In genomic region chr2:10525622-10526021, GRCm38 (mm10) we compare ENCODE assay signal across 20 mouse cellular contexts.
DNase-seq lines count a peak whose midpoint lies in the region; ATAC-seq and TF ChIP-seq lines count a peak whose summit lies in the region.
"Had no signal": no experiment of that assay in that cellular context is flagged by ENCODE, and none has a peak within 500 bp of the region (broad histone marks: within the 10 kb centered on the region; RNA-seq: fewer than 3 reads in every experiment).

No protein-coding gene starts in this region.

- DNase-seq in forebrain, embryonic 11.5 days (ENCODE audit: low spot score), result peak; percentile 53
- DNase-seq in forebrain, embryonic 10.5 days (ENCODE audit: extremely low spot score, low spot score), result no peak
- peak; percentile 56 for DNase-seq in midbrain, postnatal 0 days (ENCODE audit: low spot score)
- no peak for DNase-seq in embryo, embryonic 10 days (ENCODE audit: low spot score)
- no peak for DNase-seq in cerebellum, postnatal 14 days
- DNase-seq: adrenal gland, adult 2 months; cerebellum, adult 2 months; gastrocnemius, postnatal 14 days; heart, postnatal 36 days; kidney, adult 11 months; kidney, postnatal 25 days; layer of hippocampus, adult 9-11 months; right cerebral cortex, postnatal 25 days had no signal

- no peak overlapping the region for H3K4me2 ChIP-seq in forebrain, embryonic 11.5 days (ENCODE audit: low read depth, low read length, severe bottlenecking)
- H3K4me2 ChIP-seq in forebrain, embryonic 13.5 days, result no peak overlapping the region
- no peak overlapping the region for H3K4me2 ChIP-seq in hindbrain, embryonic 15.5 days
- no peak overlapping the region for H3K4me2 ChIP-seq in midbrain, postnatal 0 days (ENCODE audit: low read depth, low read length, poor library complexity, severe bottlenecking)
- H3K4me2 ChIP-seq in kidney, embryonic 15.5 days, result no peak overlapping the region
- H3K4me2 ChIP-seq: heart, embryonic 12.5 days; liver, embryonic 15.5 days had no signal

- H3K27ac ChIP-seq in forebrain, embryonic 11.5 days (ENCODE audit: low read depth, low read length), result no peak overlapping the region
- H3K27ac ChIP-seq in forebrain, embryonic 10.5 days, result no peak overlapping the region
- H3K27ac ChIP-seq in forebrain, embryonic 13.5 days, result no peak overlapping the region
- H3K27ac ChIP-seq in hindbrain, embryonic 15.5 days (replicated peaks), result no peak overlapping the region; the same call in 1 of the 2 replicates
- H3K27ac ChIP-seq in midbrain, postnatal 0 days (ENCODE audit: low read depth, low read length), result no peak overlapping the region
- no peak overlapping the region for H3K27ac ChIP-seq in kidney, embryonic 15.5 days
- H3K27ac ChIP-seq: liver, embryonic 15.5 days had no signal

- no peak overlapping the region for H3K4me3 ChIP-seq in forebrain, embryonic 11.5 days (ENCODE audit: low read depth, low read length)
- no peak overlapping the region for H3K4me3 ChIP-seq in forebrain, embryonic 10.5 days
- H3K4me3 ChIP-seq in forebrain, embryonic 13.5 days, result no peak overlapping the region
- no peak overlapping the region for H3K4me3 ChIP-seq in hindbrain, embryonic 15.5 days
- no peak overlapping the region for H3K4me3 ChIP-seq in midbrain, postnatal 0 days (ENCODE audit: low read depth, low read length)
- no peak overlapping the region for H3K4me3 ChIP-seq in kidney, embryonic 15.5 days (replicated peaks)
- H3K4me3 ChIP-seq: heart, embryonic 12.5 days; liver, embryonic 15.5 days; myocyte had no signal

- WGBS in forebrain, embryonic 11.5 days, result 42% methylated on average over 7 of the region's 7 CpGs
- 67% methylated on average over 7 of the region's 7 CpGs for WGBS in forebrain, embryonic 10.5 days
- WGBS in forebrain, embryonic 13.5 days, result 18% methylated on average over 7 of the region's 7 CpGs
- 18% methylated on average over 7 of the region's 7 CpGs for WGBS in hindbrain, embryonic 15.5 days
- 29% methylated on average over 7 of the region's 7 CpGs for WGBS in midbrain, postnatal 0 days
- 88% methylated on average over 7 of the region's 7 CpGs for WGBS in kidney, embryonic 15.5 days

- no peaks in the 10 kb centered on the region for H3K9me3 ChIP-seq in forebrain, embryonic 11.5 days (ENCODE audit: control insufficient read depth, low read length)
- no peaks in the 10 kb centered on the region for H3K9me3 ChIP-seq in forebrain, embryonic 10.5 days
- H3K9me3 ChIP-seq in forebrain, embryonic 13.5 days (replicated peaks), result no peaks in the 10 kb centered on the region
- no peaks in the 10 kb centered on the region for H3K9me3 ChIP-seq in hindbrain, embryonic 15.5 days
- no peaks in the 10 kb centered on the region for H3K9me3 ChIP-seq in midbrain, postnatal 0 days (ENCODE audit: low read length)
- H3K9me3 ChIP-seq in kidney, embryonic 15.5 days (replicated peaks), result no peaks in the 10 kb centered on the region
- H3K9me3 ChIP-seq: heart, embryonic 12.5 days; liver, embryonic 15.5 days had no signal

- no peak for TF ChIP-seq CTCF in midbrain, postnatal 0 days (IDR thresholded peaks at IDR 0.05)

- no peaks in the 10 kb centered on the region for H3K4me1 ChIP-seq in forebrain, embryonic 11.5 days (replicated peaks; ENCODE audit: control insufficient read depth, insufficient read depth, low read length)
- peaks cover 27% of the 10 kb centered on the region for H3K4me1 ChIP-seq in forebrain, embryonic 10.5 days
- H3K4me1 ChIP-seq in forebrain, embryonic 13.5 days, result peaks cover 26% of the 10 kb centered on the region
- H3K4me1 ChIP-seq in hindbrain, embryonic 15.5 days (replicated peaks), result 0 out of 2 replicates have a peak, but pooled peaks cover 6% of the 10 kb centered on the region
- peaks cover 3% of the 10 kb centered on the region; the same call in 1 of the 2 replicates for H3K4me1 ChIP-seq in midbrain, postnatal 0 days (ENCODE audit: insufficient read depth, low read length)
- 0 out of 2 replicates have a peak, but pooled peaks cover 3% of the 10 kb centered on the region for H3K4me1 ChIP-seq in kidney, embryonic 15.5 days
- H3K4me1 ChIP-seq: heart, embryonic 12.5 days; liver, embryonic 15.5 days had no signal

- peaks cover 5% of the 10 kb centered on the region; the same call in 1 of the 2 replicates for H3K27me3 ChIP-seq in forebrain, embryonic 11.5 days (ENCODE audit: control insufficient read depth, insufficient read depth, low read length)
- H3K27me3 ChIP-seq in forebrain, embryonic 10.5 days (ENCODE audit: poor library complexity, severe bottlenecking), result peaks cover 29% of the 10 kb centered on the region
- peaks cover 19% of the 10 kb centered on the region for H3K27me3 ChIP-seq in forebrain, embryonic 13.5 days
- no peaks in the 10 kb centered on the region for H3K27me3 ChIP-seq in hindbrain, embryonic 15.5 days
- H3K27me3 ChIP-seq in midbrain, postnatal 0 days (ENCODE audit: insufficient read depth, low read length), result no peaks in the 10 kb centered on the region
- H3K27me3 ChIP-seq in kidney, embryonic 15.5 days, result no peaks in the 10 kb centered on the region
- H3K27me3 ChIP-seq: heart, embryonic 12.5 days; liver, embryonic 15.5 days had no signal

- peak; percentile 45 for ATAC-seq in forebrain, embryonic 11.5 days (replicated peaks; ENCODE audit: low FRiP score)
- peak; percentile 86 for ATAC-seq in forebrain, embryonic 13.5 days
- ATAC-seq in hindbrain, embryonic 15.5 days (ENCODE audit: low FRiP score, low read depth), result peak; percentile 77
- ATAC-seq in midbrain, postnatal 0 days (ENCODE audit: low FRiP score), result no peak
- no peak for ATAC-seq in kidney, embryonic 15.5 days (replicated peaks; ENCODE audit: low FRiP score)
- ATAC-seq: lung, postnatal 0 days had no signal

- H3K36me3 ChIP-seq in forebrain, embryonic 11.5 days (ENCODE audit: control insufficient read depth, insufficient read depth, low read length), result no peaks in the 10 kb centered on the region
- no peaks in the 10 kb centered on the region for H3K36me3 ChIP-seq in forebrain, embryonic 10.5 days (replicated peaks)
- H3K36me3 ChIP-seq in forebrain, embryonic 13.5 days (ENCODE audit: poor library complexity, severe bottlenecking), result no peaks in the 10 kb centered on the region
- no peaks in the 10 kb centered on the region for H3K36me3 ChIP-seq in hindbrain, embryonic 15.5 days
- H3K36me3 ChIP-seq in midbrain, postnatal 0 days (ENCODE audit: insufficient read depth, low read length), result no peaks in the 10 kb centered on the region
- no peaks in the 10 kb centered on the region for H3K36me3 ChIP-seq in kidney, embryonic 15.5 days
- H3K36me3 ChIP-seq: heart, embryonic 12.5 days; liver, embryonic 15.5 days had no signal

- no peak overlapping the region for H3K9ac ChIP-seq in forebrain, embryonic 11.5 days (ENCODE audit: low read length)
- H3K9ac ChIP-seq in forebrain, embryonic 13.5 days, result no peak overlapping the region
- no peak overlapping the region for H3K9ac ChIP-seq in hindbrain, embryonic 15.5 days
- no peak overlapping the region for H3K9ac ChIP-seq in midbrain, postnatal 0 days (replicated peaks; ENCODE audit: low read length, poor library complexity, severe bottlenecking)
- no peak overlapping the region for H3K9ac ChIP-seq in kidney, embryonic 15.5 days
- H3K9ac ChIP-seq: heart, embryonic 12.5 days; liver, embryonic 15.5 days had no signal

Comparison
In these comparisons a context has a peak if more than half of its experiments do, and no peak if none do; other contexts are left out.
1. DNase-seq: peak in forebrain, embryonic 11.5 days (single experiment) and midbrain, postnatal 0 days (single experiment); none in forebrain, embryonic 10.5 days (single experiment), embryo, embryonic 10 days (single experiment) and cerebellum, postnatal 14 days (0 of 2).
2. ATAC-seq: peak in forebrain, embryonic 11.5 days (single experiment), forebrain, embryonic 13.5 days (single experiment) and hindbrain, embryonic 15.5 days (single experiment); none in midbrain, postnatal 0 days (single experiment) and kidney, embryonic 15.5 days (single experiment).